Mouse (Mus musculus) left cerebral cortex, postnatal 14 days (tissue): ENCODE data around the gene Myh3. TPM values are rescaled to one million over a fixed set of nuclear protein-coding genes. Genes with fewer than 3 reads are reported as not detected.

Source experiments
- microRNA-seq, 2 experiments: library from miRNA; unstranded; fragments of <30 nt; microRNA quantifications; one replicate each; pipeline ENCODE4 v1.2.0; 2022
- total RNA-seq, 2 experiments: library from RNA; stranded (reverse); gene quantifications; 2 replicates each; pipeline ENCODE4 v1.2.3; 2021

The Myh3 gene
- total RNA-seq, 2 experiments from 2014 or later, result 1.8 to 2.1 TPM

Small RNA genes within 50 kb of the gene (microRNA-seq; reads per million reads assigned to microRNA genes)
- 0 to 0.26 reads per million in 2 experiments for gene Mir6923

Other genes starting within 250 kb of the Myh3 start
- gene Pirt, start 166.3 kb upstream of the Myh3 start, total RNA-seq, result under 1 TPM; 0.11 to 0.57 TPM
- not detected for gene Tmem238l, start 121.7 kb upstream of the Myh3 start, total RNA-seq
- under 1 TPM in 1 of 2 experiments, not detected in 1; 0.42 TPM for gene Tmem220, start 53.1 kb upstream of the Myh3 start, total RNA-seq
- 10 to 100 TPM; 21.7 to 24.0 TPM for gene Adprm, start 25.7 kb upstream of the Myh3 start, total RNA-seq
- gene Sco1, start 25.6 kb upstream of the Myh3 start, total RNA-seq, result 1 to 10 TPM; 8.3 to 8.8 TPM
- under 1 TPM; 0.42 to 0.59 TPM for gene Myh2, start 92.7 kb downstream of the Myh3 start, total RNA-seq
- gene Myh1, start 121.8 kb downstream of the Myh3 start, total RNA-seq, result under 1 TPM; 0.46 to 0.47 TPM
- under 1 TPM; 0.51 to 0.53 TPM for gene Myh4, start 159.7 kb downstream of the Myh3 start, total RNA-seq
- gene Myh8, start 198.8 kb downstream of the Myh3 start, total RNA-seq, result under 1 TPM; 0.87 to 0.94 TPM
- under 1 TPM; 0.22 to 0.30 TPM for gene Myh13, start 243.4 kb downstream of the Myh3 start, total RNA-seq